Mouse (Mus musculus) right cerebral cortex, adult 2 months (tissue): ENCODE data around the gene Atpaf1.

Source experiments
- DNase-seq, 2 experiments: peaks; one replicate each; pipeline ENCODE4 v3.0.0; 2021 to 2022; ENCODE audit warnings: low spot score in 2 of 2

Gene Atpaf1

GRCm38 (mm10) chr4:115848083-115848482 lies 63.5 kb downstream of the Atpaf1 start:
- no peak for DNase-seq

GRCm38 (mm10) chr4:115848990-115849677 lies 64.5 kb downstream of the Atpaf1 start:
- no peak for DNase-seq

- DNase-seq: no peak
Observed at GRCm38 (mm10) chr4:115850111-115850510, 65.5 kb downstream of the Atpaf1 start.

- no peak for DNase-seq
Observed at GRCm38 (mm10) chr4:115850631-115851030, 66.0 kb downstream of the Atpaf1 start.

DNA sequence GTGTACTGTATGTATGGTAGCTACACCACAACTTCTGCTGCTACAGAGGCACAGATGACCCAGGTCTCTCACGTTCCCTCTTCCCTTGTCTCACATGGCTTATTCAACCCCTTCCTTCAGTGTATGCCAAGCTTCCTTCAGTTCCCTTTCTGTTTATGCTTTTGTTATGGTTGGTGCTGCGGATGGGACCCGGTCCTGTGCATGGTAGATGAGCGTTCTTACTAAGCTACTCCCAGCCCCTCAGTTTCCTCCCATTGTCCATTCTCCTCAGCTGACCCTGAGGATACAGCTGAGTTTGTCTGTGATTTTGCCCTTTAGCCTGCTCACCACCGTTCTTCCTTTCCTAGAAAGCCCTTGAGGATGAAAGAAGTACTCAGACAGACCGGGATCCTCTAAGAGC lies 67.0 kb downstream of the Atpaf1 start:
- DNase-seq: no peak

- DNase-seq: no peak
Observed at GRCm38 (mm10) chr4:115855100-115855499, 70.5 kb downstream of the Atpaf1 start.

DNA sequence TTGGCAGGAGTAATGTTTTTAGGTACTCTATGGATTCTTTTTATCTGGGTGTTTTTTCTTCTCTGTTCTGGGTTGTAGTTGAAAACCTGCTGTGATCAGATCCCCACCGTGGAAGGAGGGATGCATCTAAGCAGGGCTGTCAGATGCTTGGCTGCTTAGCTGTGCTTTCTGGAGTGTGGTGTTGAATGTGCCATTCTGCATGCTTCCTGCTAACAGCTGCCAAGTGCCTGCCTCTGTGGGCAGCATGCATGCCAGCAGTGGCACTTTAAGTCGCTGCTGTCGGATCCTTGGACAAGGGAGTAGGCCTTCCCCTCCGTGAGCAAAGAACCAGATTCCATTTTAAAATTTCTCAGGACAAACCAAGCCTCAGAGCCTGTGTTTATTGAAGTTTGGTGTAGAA lies 71.0 kb downstream of the Atpaf1 start:
- DNase-seq: peak in 1 of 2 experiments; percentile 40

GRCm38 (mm10) chr4:115856282-115856681 lies 71.7 kb downstream of the Atpaf1 start:
- DNase-seq: no peak

GRCm38 (mm10) chr4:115857293-115857883 lies 72.8 kb downstream of the Atpaf1 start:
- no peak for DNase-seq

- no peak for DNase-seq
Observed at GRCm38 (mm10) chr4:115863352-115863751, 78.7 kb downstream of the Atpaf1 start.

DNA sequence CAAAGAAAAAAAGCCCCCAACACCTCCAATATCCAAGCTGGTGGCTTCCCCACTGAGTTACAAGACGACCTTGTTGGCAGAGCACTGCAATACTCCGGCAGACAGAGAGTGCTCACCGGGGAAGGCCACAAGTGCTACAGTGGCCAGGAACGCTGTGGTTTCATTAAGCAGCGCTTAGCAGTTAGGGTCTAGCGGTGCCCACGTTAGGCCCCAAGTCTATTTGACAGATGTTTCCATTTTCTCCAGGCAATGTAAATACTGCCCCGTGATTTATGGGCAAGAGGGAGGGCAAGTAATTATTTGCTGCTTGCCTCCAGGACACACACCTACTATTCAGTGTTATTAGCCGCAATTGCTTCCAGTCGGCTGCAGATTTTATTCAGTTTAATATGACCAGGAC lies 79.3 kb downstream of the Atpaf1 start:
- no peak for DNase-seq
